Mouse (Mus musculus): ENCODE measurements around the gene Grm4. TPM values are rescaled to one million over a fixed set of nuclear protein-coding genes. Genes with fewer than 3 reads are reported as not detected.

The Grm4 gene
- polyA plus RNA-seq, 1 experiment from 2014 or later, result 9.1 TPM

Other genes starting within 250 kb of the Grm4 start
- 129 and 141 TPM in 2 replicates for gene Hmga1, start 35.1 kb upstream of the Grm4 start, polyA plus RNA-seq (2014; fragmentation: Nextera tagmentation; extraction: Ambion mirVana)
- gene AI413582, start 44.4 kb upstream of the Grm4 start, polyA plus RNA-seq (2014; fragmentation: Nextera tagmentation; extraction: Ambion mirVana), result 55.9 and 77.9 TPM in 2 replicates
- gene Nudt3, start 102.1 kb upstream of the Grm4 start, polyA plus RNA-seq (2014; fragmentation: Nextera tagmentation; extraction: Ambion mirVana), result 74.8 and 125 TPM in 2 replicates
- gene RPS10-NUDT3, start 113.8 kb upstream of the Grm4 start, polyA plus RNA-seq (2014; fragmentation: Nextera tagmentation; extraction: Ambion mirVana), result not detected in 2 replicates
- gene Rps10, start 115.3 kb upstream of the Grm4 start, polyA plus RNA-seq (2014; fragmentation: Nextera tagmentation; extraction: Ambion mirVana), result 510 and 518 TPM in 2 replicates
- gene Pacsin1, start 134.1 kb upstream of the Grm4 start, polyA plus RNA-seq (2014; fragmentation: Nextera tagmentation; extraction: Ambion mirVana), result 45.5 and 53.6 TPM in 2 replicates
- gene Spdef, start 207.6 kb upstream of the Grm4 start, polyA plus RNA-seq (2014; fragmentation: Nextera tagmentation; extraction: Ambion mirVana), result 0.59 and 1.3 TPM in 2 replicates